Mouse (Mus musculus) neural tube, embryonic 15.5 days (tissue): Measurements from ENCODE around the gene Vhl. TPM values are rescaled to one million over a fixed set of nuclear protein-coding genes. Genes with fewer than 3 reads are reported as not detected.

Experiments used
- polyA plus RNA-seq: library from polyadenylated mRNA; unstranded; fragments of >200 nt; fragmentation: Nextera tagmentation; extraction: Ambion mirVana; gene quantifications from 2 replicates; pipeline ENCODE4 v1.2.1, GENCODE M21; 2015

Gene Vhl
- polyA plus RNA-seq, 1 experiment from 2014 or later = 75.8 TPM

Other genes with a start within 250 kb of the Vhl start
- gene Tada3, start 246.1 kb upstream of the Vhl start, polyA plus RNA-seq = 73.4 and 73.9 TPM in 2 replicates
- 428 and 436 TPM in 2 replicates for gene Arpc4, start 245.8 kb upstream of the Vhl start, polyA plus RNA-seq
- 10.3 and 11.3 TPM in 2 replicates for gene Ttll3, start 234.7 kb upstream of the Vhl start, polyA plus RNA-seq
- gene Rpusd3, start 204.6 kb upstream of the Vhl start, polyA plus RNA-seq = 20.0 and 24.6 TPM in 2 replicates
- 0.24 TPM in 1 of 2 replicates, not detected in the other for gene Cidec, start 188.2 kb upstream of the Vhl start, polyA plus RNA-seq
- 103 TPM in 2 replicates for gene Jagn1, start 181.4 kb upstream of the Vhl start, polyA plus RNA-seq
- gene Il17re, start 165.5 kb upstream of the Vhl start, polyA plus RNA-seq = 0.50 and 1.5 TPM in 2 replicates
- gene Il17rc, start 152.5 kb upstream of the Vhl start, polyA plus RNA-seq = 3.5 and 9.5 TPM in 2 replicates
- 87.9 and 106 TPM in 2 replicates for gene Creld1, start 140.7 kb upstream of the Vhl start, polyA plus RNA-seq
- gene Prrt3, start 122.0 kb upstream of the Vhl start, polyA plus RNA-seq = 10.2 and 12.8 TPM in 2 replicates
- gene Emc3, start 92.3 kb upstream of the Vhl start, polyA plus RNA-seq = 118 and 119 TPM in 2 replicates
- 1.8 and 3.7 TPM in 2 replicates for gene Fancd2, start 92.3 kb upstream of the Vhl start, polyA plus RNA-seq
- not detected in 2 replicates for gene Fancd2os, start 23.2 kb upstream of the Vhl start, polyA plus RNA-seq
- gene Brk1, start 19.2 kb upstream of the Vhl start, polyA plus RNA-seq = 245 and 258 TPM in 2 replicates
- gene Irak2, start 14.5 kb downstream of the Vhl start, polyA plus RNA-seq = 2.5 and 4.5 TPM in 2 replicates
- 0.96 and 1.4 TPM in 2 replicates for gene Tatdn2, start 73.1 kb downstream of the Vhl start, polyA plus RNA-seq
- 1.1 and 1.9 TPM in 2 replicates for gene Ghrl, start 95.9 kb downstream of the Vhl start, polyA plus RNA-seq
- gene Sec13, start 116.8 kb downstream of the Vhl start, polyA plus RNA-seq = 194 and 214 TPM in 2 replicates